Mouse (Mus musculus): ENCODE results near the gene Snx9.
A peak's percentile ranks its signal among the peaks of the same experiment; 100 is the strongest.

The Snx9 gene

DNA sequence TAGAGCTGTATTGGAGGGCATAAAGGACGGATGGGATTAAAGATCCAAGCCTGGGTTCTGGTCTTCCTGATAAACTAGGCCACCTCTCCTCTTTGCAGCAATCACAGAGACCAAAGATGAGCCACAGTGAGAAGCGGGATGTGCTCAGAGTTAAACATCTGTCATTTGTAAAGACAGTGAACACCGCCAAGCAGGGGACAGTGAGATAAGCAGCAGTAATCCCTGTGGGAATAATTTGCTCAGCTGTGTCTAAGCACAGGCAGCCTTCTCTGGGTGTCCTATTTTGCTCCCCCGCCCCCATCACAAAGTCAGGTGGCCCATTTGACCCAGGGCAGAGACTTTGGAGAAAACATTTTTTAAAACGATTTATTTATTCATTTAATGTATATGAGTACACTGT, 125.6 kb downstream of the Snx9 start:
- DNase-seq (ENCODE audit: low spot score in 2 of 2), result no peak

DNA sequence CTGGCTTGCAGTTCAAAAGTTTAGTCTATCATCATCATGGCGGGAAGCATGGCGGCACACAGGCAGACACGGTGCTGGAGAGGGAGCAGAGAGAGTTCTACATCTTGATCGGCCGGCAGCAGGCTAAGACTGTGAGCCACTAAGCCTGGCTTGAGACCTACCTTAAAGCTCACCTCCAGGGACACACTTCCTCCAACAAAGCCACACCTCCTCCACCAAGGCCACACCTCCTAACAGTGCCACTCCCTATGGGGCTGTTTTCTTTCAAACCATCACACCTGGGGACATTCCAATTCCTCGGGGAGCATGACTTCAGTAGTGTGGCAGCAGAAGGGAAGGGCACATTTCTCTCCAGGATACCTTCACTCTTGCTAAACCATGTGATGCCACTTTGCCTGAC, 127.4 kb downstream of the Snx9 start:
- no peak for DNase-seq (ENCODE audit: low spot score in 2 of 2)

DNA sequence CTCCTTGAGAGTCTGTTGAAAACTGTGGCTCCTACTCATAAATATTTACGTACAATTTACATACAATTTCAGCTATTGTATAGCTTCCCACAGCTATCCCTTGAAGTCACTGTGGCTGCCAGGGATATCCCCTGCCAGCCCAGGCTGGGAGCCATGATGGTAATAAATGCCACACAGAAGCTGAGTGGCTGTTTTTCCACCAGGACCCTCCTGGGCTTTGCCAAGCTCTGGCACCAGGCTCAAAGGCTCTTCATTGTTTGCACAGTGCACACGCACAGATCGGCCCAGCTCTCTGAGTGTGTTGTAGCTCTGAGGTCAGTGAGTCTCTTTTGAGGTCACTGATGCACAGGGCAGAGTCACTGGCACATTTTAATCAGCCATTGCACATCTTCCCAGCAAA, 128.1 kb downstream of the Snx9 start:
- no peak for DNase-seq (ENCODE audit: low spot score in 2 of 2)

DNA sequence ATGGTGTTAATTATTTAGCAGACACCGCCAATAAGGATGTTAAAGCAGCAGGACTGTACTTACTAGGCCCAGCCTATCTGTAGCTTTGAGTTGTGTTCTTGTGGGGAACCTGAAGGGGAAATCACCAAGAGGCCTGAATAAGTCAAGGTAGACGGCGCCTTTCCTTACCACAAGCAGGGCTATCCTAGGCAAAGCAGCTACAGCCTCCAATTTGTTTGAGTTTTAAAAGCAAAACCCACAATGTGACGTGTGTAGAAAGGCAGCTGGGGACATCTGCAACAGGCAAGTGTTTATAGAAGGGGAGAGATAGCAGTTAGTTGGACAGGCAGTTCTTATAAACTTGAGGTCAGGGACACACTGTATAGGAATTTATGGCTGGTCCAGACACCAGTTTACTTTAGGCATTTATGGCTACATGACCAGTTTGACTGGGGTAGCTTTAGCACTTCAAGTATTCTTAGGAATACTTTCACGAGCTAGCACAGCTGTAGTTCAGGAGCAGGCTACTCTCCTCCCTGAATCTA, 129.2 kb downstream of the Snx9 start:
- no peak for DNase-seq (ENCODE audit: low spot score in 2 of 2)

DNA sequence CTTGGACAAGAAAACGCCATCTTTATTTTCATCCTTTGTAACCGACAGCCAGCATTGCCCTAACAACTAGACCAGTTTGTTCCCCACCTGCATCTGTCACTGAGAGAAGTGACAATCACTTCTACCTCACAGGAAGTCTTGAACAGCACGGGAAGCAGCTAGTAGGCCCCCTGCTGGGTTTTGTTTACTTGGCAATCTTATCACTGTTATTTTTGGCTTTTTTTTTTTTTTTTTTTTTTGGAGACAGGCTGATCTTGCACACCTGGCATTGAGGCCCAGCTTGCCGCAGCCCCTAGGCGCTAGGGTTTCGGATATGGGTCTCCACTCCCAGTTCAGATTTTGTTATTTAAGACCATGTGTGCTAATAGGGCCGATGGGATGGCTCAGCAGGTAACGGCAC, 132.4 kb downstream of the Snx9 start:
- DNase-seq (ENCODE audit: low spot score in 2 of 2), result no peak

DNA sequence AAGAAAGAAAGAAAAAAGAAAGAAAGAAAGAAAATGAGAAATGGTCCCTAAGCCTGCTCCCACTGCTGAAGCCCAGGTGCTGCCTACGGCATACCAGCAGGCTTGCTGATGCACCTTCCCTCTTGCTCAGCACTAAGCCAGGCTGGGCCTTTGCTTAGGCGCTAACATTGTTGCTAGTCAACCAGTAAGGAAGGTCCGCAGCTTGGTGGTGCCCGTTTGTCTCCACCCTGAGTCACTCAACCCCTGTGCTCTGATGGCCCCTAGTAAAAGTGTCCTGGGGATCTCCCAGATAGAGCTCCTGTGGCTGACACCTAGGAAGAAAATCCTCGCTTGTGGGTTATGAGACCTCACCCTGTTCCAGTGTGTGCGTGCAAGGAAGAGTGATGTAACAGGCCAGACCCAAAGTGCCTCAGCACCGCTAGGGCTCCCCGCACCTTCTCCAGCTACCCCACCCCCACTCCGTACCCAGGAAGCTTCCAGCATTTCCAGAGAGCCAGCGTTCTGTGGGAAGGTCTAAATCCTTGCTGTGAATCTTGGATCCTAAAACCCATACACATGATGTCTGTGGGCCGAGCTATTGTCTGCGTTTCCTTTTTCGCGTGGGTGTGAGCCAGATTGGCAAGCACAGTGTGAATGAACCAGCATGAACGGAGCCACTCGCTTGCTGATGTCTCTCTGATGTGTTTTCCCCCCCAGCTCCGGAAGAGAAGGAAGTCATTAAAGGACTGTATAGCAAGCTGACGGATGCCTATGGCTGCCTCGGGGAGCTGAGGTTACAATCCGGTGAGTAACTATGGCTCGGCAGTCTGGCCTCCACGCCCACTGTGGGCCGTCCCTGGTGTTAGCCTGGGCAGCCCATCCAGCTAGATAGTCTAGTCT, 134.2 kb downstream of the Snx9 start:
- DNase-seq (ENCODE audit: low spot score in 2 of 2), result peak; percentile 47 to 63

DNA sequence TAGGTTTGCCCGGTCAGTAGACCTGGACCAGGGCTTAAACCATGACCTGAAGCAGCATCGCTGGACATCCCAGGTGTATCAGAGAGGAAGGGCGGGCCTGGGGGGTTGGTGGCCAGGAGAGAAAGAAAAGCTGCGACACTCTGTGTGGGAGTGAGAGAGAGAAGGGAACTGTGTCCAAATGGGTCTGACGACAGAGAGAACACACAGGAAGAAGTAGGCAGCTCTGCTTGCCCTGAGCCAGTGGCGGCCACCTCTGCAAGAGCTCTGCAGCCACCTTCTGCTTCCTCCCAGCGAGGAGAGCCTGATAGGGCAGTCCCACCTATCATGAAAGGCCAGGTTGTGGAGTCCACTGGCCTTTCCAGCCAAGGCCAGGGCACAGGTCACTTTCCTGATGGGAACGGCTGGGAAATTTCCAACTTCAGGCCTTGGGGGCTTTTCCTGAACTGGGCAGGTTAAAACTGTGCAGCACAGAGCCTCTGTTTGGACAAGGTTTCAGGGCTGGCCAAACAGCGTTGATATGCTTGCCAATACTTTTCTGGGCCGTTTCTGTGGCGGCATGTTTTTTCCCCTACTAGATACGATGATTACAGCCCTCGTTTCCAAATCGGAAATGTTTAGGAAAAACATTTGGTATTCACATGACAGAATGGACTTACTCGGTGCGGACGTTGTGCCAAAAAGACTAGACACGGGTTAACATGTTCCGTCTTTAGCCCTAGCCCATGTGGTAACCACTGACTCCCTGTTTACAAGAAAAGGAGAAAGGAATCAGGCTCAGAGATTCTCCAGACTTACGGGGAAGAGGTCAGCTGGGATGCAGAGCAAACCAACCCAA, 135.3 kb downstream of the Snx9 start:
- no peak for DNase-seq (ENCODE audit: low spot score in 2 of 2)

DNA sequence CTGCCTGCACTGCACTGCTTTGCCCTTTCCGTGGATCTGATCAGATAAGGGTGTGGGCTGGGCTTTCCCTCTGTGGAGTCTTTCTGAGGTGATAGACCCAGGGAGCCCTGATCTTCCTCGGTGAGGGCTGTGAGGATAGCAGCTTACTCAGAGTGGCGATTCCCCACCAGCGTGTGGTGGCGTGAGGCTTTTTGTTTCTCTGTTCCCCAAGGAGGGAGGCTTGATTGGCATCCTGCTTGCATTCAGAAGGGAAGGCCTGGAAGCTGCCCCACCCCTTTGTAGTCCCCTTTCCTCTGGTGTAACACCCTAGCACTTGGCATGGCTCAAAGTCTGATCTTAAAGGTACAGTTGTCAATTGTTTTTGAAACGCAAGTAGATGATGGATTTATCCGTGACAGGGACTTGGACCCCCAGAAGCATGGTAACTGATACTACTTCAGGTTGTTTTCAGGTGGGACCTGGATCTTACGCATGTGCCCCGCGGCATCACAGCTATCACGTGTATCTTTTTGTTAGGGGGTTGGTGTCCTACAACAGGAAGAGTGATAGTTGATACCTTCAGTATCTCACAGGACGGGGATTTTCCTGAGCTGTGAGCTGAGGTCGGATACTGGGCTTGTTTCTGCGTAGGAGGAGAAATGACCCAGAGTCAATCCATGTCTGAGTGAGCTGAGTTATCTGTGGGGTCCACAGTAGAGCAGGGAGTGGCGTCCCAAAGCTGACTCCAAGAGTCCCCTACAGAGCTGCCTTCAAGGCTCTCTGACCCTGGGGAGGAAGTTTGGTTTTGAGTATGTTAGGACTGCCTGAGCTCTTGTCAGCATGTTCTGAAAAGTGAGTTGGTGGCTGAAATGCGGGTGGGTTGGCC, 136.2 kb downstream of the Snx9 start:
- no peak for DNase-seq (ENCODE audit: low spot score in 2 of 2)

DNA sequence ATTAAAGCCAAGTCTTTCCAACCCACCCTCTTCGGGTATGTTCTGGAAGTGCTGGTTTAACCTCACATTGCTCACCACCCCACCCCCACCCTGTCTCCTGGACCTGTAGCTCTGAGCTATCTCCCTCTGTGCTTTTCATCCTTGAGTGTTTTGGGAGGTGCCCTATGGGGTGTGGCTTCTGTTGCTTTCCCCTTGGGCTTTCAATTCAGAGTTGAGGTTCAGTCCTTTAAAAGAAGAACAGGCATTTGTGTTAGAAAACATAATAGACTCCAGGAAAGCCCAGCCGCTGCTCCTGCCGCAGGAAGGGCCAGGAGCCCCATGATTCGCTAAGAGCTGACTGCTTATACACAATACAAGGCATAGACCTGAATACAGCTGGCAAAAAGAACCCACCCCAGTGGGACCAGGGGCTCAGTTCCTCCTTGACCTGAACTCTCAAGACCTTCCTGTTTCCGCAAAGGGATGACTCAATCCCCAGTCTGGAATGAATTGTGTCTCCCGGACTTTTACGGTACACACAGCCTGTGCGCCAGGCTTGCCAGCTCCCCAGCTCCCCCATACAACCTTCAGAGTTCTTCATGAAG, 136.9 kb downstream of the Snx9 start:
- no peak for DNase-seq (ENCODE audit: low spot score in 2 of 2)

DNA sequence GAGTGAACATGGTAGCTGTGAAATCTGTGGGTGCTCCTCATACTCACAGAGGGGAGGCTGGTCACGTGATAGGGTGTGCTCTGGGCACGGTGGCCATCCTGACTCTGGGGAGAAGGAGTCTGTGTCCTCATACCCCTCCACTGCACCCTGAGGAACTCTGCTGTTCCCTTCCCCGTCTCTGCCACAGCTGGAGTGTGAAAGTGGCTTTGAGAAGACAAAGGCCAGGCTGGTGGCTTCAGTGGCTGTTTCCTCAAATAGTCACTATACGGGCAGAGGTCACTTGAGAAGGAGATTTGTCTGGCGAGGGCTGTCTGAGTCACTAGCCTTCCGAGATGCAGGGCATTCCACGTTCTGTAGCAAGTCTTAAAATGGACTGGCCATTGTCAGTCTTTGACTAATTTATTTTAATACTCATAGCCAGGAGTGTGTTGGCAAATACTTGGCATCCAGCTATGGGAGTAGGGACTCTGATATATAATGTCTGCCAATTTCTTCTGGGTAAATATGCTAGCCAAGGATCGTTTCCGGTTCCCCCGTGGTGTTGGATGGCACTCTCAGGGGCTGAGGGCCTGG, 137.5 kb downstream of the Snx9 start:
- DNase-seq (ENCODE audit: low spot score in 2 of 2), result no peak

DNA sequence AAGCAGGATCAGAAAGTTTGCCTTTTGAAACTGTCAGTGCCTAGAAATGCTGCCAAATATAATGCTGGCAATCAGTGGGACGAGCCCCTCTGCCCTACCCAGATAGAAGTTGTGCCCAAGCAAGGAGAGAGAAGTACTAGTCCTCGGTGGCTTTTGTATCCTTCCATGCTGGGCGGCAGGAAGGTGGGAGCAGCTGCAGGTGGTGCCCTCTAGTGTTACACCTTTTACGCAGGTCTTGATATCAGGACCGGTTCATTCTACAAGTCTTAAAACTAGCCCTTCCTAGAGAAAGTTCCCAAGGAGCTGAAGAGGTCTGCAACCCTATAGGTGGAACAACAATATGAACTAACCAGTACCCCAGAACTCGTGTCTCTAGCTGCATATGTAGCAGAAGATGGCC, 139.7 kb downstream of the Snx9 start:
- no peak for DNase-seq (ENCODE audit: low spot score in 2 of 2)
